Mouse (Mus musculus): ENCODE results near the gene Stap2. TPM values are rescaled to one million over a fixed set of nuclear protein-coding genes. Genes with fewer than 3 reads are reported as not detected.

The Stap2 gene
- polyA plus RNA-seq, 1 experiment from 2014 or later = 25.4 TPM

GRCm38 (mm10) chr17:55952447-55953027 is 52.8 kb downstream of the Stap2 start, which contains the start of gene Ebi3:
TSS of gene Ebi3 (plus strand) at chr17:55952640.
- Histone ChIP-seq H3K4me1 (replicated peaks; ENCODE audit: control insufficient read depth, insufficient read depth, low read length) (peaks cover 3% of the 10 kb centered on the region; the same call in 1 of the 2 replicates), H3K4me2 (ENCODE audit: low read depth, low read length) (no peak within 1 kb of the TSS), H3K36me3 (ENCODE audit: control insufficient read depth, insufficient read depth, low read length) (no peaks in the 10 kb centered on the region), H3K9ac (ENCODE audit: low read length) (no peak within 1 kb of the TSS), H3K4me3 (ENCODE audit: low read length) (no peak within 1 kb of the TSS), H3K9me3 (ENCODE audit: control insufficient read depth, low read length) (no peaks in the 10 kb centered on the region), H3K27ac (ENCODE audit: low read length) (no peak within 1 kb of the TSS), H3K27me3 (ENCODE audit: control insufficient read depth, insufficient read depth, low read depth, low read length) (peaks cover 4% of the 10 kb centered on the region; the same call in 1 of the 2 replicates)
- 58% methylated on average over 6 of the region's 6 CpGs for WGBS
- no peak for ATAC-seq (ENCODE audit: low read depth)

DNA sequence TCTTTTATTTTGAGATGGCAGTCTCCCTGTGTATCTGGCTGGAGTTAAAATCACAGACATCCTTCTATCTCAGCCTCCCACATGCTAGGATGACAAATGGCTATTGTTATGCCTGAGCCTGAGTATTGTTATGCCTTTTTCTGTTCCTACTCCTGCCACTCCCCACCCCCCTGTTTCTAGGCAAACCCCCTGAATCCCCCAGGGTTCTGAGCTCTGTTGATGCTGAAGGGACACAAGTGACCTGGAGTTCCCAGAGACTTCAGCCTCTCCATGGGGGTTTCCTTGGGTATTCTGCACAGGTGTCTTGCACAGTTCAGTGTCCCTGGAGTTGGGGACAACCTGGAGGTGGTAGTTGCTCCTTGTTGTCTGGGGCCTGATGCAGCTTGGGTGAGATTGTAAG is 53.3 kb downstream of the Stap2 start:
- H3K9ac ChIP-seq (ENCODE audit: low read length) = no peak overlapping the region
- no peaks in the 10 kb centered on the region for H3K36me3 ChIP-seq (ENCODE audit: control insufficient read depth, insufficient read depth, low read length)
- H3K9me3 ChIP-seq (ENCODE audit: control insufficient read depth, low read length) = no peaks in the 10 kb centered on the region
- no peak overlapping the region for H3K4me2 ChIP-seq (ENCODE audit: low read depth, low read length)
- H3K27me3 ChIP-seq (ENCODE audit: control insufficient read depth, insufficient read depth, low read depth, low read length) = peaks cover 4% of the 10 kb centered on the region; the same call in 1 of the 2 replicates
- no peak overlapping the region for H3K27ac ChIP-seq (ENCODE audit: low read length)
- no peak overlapping the region for H3K4me3 ChIP-seq (ENCODE audit: low read length)
- ATAC-seq (ENCODE audit: low read depth) = no peak
- no peaks in the 10 kb centered on the region; the same call in 1 of the 2 replicates for H3K4me1 ChIP-seq (replicated peaks; ENCODE audit: control insufficient read depth, insufficient read depth, low read length)

- 67% methylated on average over 9 of the region's 9 CpGs for WGBS
- no peak overlapping the region for H3K9ac ChIP-seq (ENCODE audit: low read length)
- no peaks in the 10 kb centered on the region for H3K36me3 ChIP-seq (ENCODE audit: control insufficient read depth, insufficient read depth, low read length)
- no peak overlapping the region for H3K4me2 ChIP-seq (ENCODE audit: low read depth, low read length)
- no peak for ATAC-seq (ENCODE audit: low read depth)
- no peak overlapping the region for H3K27ac ChIP-seq (ENCODE audit: low read length)
- H3K9me3 ChIP-seq (ENCODE audit: control insufficient read depth, low read length) = no peaks in the 10 kb centered on the region
- H3K27me3 ChIP-seq (ENCODE audit: control insufficient read depth, insufficient read depth, low read depth, low read length) = peaks cover 3% of the 10 kb centered on the region; the same call in 1 of the 2 replicates
- H3K4me3 ChIP-seq (ENCODE audit: low read length) = no peak overlapping the region
- H3K4me1 ChIP-seq (replicated peaks; ENCODE audit: control insufficient read depth, insufficient read depth, low read length) = peaks cover 2% of the 10 kb centered on the region; the same call in 1 of the 2 replicates
Observed at GRCm38 (mm10) chr17:55950601-55951000, 54.8 kb downstream of the Stap2 start.

DNA sequence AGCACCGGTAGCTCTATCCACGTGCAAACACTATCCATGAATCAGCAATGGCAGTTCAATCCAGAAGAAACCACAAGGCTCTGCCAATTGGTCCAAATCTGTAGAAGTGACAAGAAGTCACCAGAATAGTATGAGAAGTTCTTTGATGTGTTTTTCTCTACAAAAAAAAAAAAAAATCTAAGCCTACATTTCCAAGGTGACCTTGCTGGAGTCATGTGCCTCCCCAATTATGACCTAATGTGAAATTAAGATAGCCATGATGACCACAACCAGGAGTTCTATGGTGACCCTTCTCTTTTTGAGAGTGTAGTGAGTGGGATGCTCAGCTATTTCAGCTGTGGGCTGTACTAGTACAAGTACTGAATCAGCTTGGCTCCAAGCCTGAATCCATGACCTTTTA is 56.0 kb downstream of the Stap2 start, which contains the start of gene Zfp119b:
TSS of gene Zfp119b (minus strand) at position 101 of the 400 bp plus-strand sequence.
- Histone ChIP-seq H3K4me1 (replicated peaks; ENCODE audit: control insufficient read depth, insufficient read depth, low read length) (peaks cover 3% of the 10 kb centered on the region; the same call in 1 of the 2 replicates), H3K4me3 (ENCODE audit: low read length) (no peak within 1 kb of the TSS), H3K4me2 (ENCODE audit: low read depth, low read length) (no peak within 1 kb of the TSS), H3K27me3 (ENCODE audit: control insufficient read depth, insufficient read depth, low read depth, low read length) (no peaks in the 10 kb centered on the region), H3K9me3 (ENCODE audit: control insufficient read depth, low read length) (no peaks in the 10 kb centered on the region), H3K36me3 (ENCODE audit: control insufficient read depth, insufficient read depth, low read length) (no peaks in the 10 kb centered on the region), H3K27ac (ENCODE audit: low read length) (no peak within 1 kb of the TSS), H3K9ac (ENCODE audit: low read length) (no peak within 1 kb of the TSS)
- 77% methylated on average over 2 of the region's 2 CpGs for WGBS
- ATAC-seq (ENCODE audit: low read depth) = no peak

- Histone ChIP-seq H3K27me3 (ENCODE audit: control insufficient read depth, insufficient read depth, low read depth, low read length) (no peaks in the 10 kb centered on the region), H3K36me3 (ENCODE audit: control insufficient read depth, insufficient read depth, low read length) (no peaks in the 10 kb centered on the region), H3K9me3 (ENCODE audit: control insufficient read depth, low read length) (no peaks in the 10 kb centered on the region), H3K4me1 (replicated peaks; ENCODE audit: control insufficient read depth, insufficient read depth, low read length) (peaks cover 3% of the 10 kb centered on the region; the same call in 1 of the 2 replicates), H3K4me3 (ENCODE audit: low read length) (no peak overlapping the region), H3K4me2 (ENCODE audit: low read depth, low read length) (no peak overlapping the region), H3K9ac (ENCODE audit: low read length) (no peak overlapping the region), H3K27ac (ENCODE audit: low read length) (no peak overlapping the region)
- ATAC-seq (ENCODE audit: low read depth) = no peak
- 78% methylated on average over 4 of the region's 4 CpGs for WGBS
Observed at GRCm38 (mm10) chr17:55948647-55949046, 56.7 kb downstream of the Stap2 start.

Other genes with a start within 250 kb of the Stap2 start
- gene Zfp119a, start 126.7 kb downstream of the Stap2 start, polyA plus RNA-seq (2015; fragmentation: Nextera tagmentation; extraction: Ambion mirVana) = 9.1 and 10.7 TPM in 2 replicates
- 15.4 and 17.3 TPM in 2 replicates for gene Zfp959, start 113.5 kb downstream of the Stap2 start, polyA plus RNA-seq (2015; fragmentation: Nextera tagmentation; extraction: Ambion mirVana)
- 6.1 and 8.3 TPM in 2 replicates for gene Zfp119b, start 56.1 kb downstream of the Stap2 start, polyA plus RNA-seq (2015; fragmentation: Nextera tagmentation; extraction: Ambion mirVana)
- gene Ebi3, start 52.9 kb downstream of the Stap2 start, polyA plus RNA-seq (2015; fragmentation: Nextera tagmentation; extraction: Ambion mirVana) = 2.0 and 2.8 TPM in 2 replicates
- gene Yju2, start 46.5 kb downstream of the Stap2 start, polyA plus RNA-seq (2015; fragmentation: Nextera tagmentation; extraction: Ambion mirVana) = 25.5 and 27.3 TPM in 2 replicates
- 6.8 and 7.3 TPM in 2 replicates for gene Shd, start 35.1 kb downstream of the Stap2 start, polyA plus RNA-seq (2015; fragmentation: Nextera tagmentation; extraction: Ambion mirVana)
- 4.5 and 6.8 TPM in 2 replicates for gene Fsd1, start 19.1 kb downstream of the Stap2 start, polyA plus RNA-seq (2015; fragmentation: Nextera tagmentation; extraction: Ambion mirVana)
- 80.1 and 86.2 TPM in 2 replicates for gene Mpnd, start 127 bp upstream of the Stap2 start, polyA plus RNA-seq (2015; fragmentation: Nextera tagmentation; extraction: Ambion mirVana)
- 158 and 166 TPM in 2 replicates for gene Sh3gl1, start 31.1 kb upstream of the Stap2 start, polyA plus RNA-seq (2015; fragmentation: Nextera tagmentation; extraction: Ambion mirVana)
- 23.8 and 24.0 TPM in 2 replicates for gene Chaf1a, start 34.9 kb upstream of the Stap2 start, polyA plus RNA-seq (2015; fragmentation: Nextera tagmentation; extraction: Ambion mirVana)
- gene Ubxn6, start 69.4 kb upstream of the Stap2 start, polyA plus RNA-seq (2015; fragmentation: Nextera tagmentation; extraction: Ambion mirVana) = 38.8 and 41.6 TPM in 2 replicates
- gene Hdgfl2, start 74.0 kb upstream of the Stap2 start, polyA plus RNA-seq (2015; fragmentation: Nextera tagmentation; extraction: Ambion mirVana) = 95.2 and 96.7 TPM in 2 replicates
- gene Plin4, start 104.2 kb upstream of the Stap2 start, polyA plus RNA-seq (2015; fragmentation: Nextera tagmentation; extraction: Ambion mirVana) = 0.15 and 0.28 TPM in 2 replicates
- gene Plin5, start 112.0 kb upstream of the Stap2 start, polyA plus RNA-seq (2015; fragmentation: Nextera tagmentation; extraction: Ambion mirVana) = 1.3 and 2.1 TPM in 2 replicates
- 0.59 and 1.4 TPM in 2 replicates for gene Lrg1, start 116.4 kb upstream of the Stap2 start, polyA plus RNA-seq (2015; fragmentation: Nextera tagmentation; extraction: Ambion mirVana)
- gene Sema6b, start 134.8 kb upstream of the Stap2 start, polyA plus RNA-seq (2015; fragmentation: Nextera tagmentation; extraction: Ambion mirVana) = 1.2 and 1.7 TPM in 2 replicates
- 15.5 and 17.3 TPM in 2 replicates for gene Tnfaip8l1, start 156.9 kb upstream of the Stap2 start, polyA plus RNA-seq (2015; fragmentation: Nextera tagmentation; extraction: Ambion mirVana)
- gene Mydgf, start 178.3 kb upstream of the Stap2 start, polyA plus RNA-seq (2015; fragmentation: Nextera tagmentation; extraction: Ambion mirVana) = 93.0 and 110 TPM in 2 replicates
- 38.7 and 41.4 TPM in 2 replicates for gene Dpp9, start 213.3 kb upstream of the Stap2 start, polyA plus RNA-seq (2015; fragmentation: Nextera tagmentation; extraction: Ambion mirVana)

All from lung, embryonic 16.5 days (tissue).